Mouse (Mus musculus) C2C12 (cell line): Measurements from ENCODE around the gene Mllt3. TPM values are rescaled to one million over a fixed set of nuclear protein-coding genes. Genes with fewer than 3 reads are reported as not detected.

Experiments
- H3K27me3 ChIP-seq: one replicate; pipeline ENCODE4 v1.6.1; 2011; ENCODE audit not compliant: control insufficient read depth, insufficient read depth, insufficient read length
- H3K36me3 ChIP-seq: one replicate; pipeline ENCODE4 v1.6.1; 2011; ENCODE audit not compliant: control insufficient read depth, insufficient read depth
- H3K4me3 ChIP-seq: one replicate; pipeline ENCODE4 v1.5.1; 2011; ENCODE audit warnings: mild to moderate bottlenecking, control low read depth; ENCODE audit not compliant: poor library complexity, insufficient read depth, severe bottlenecking
- H3K79me2 ChIP-seq: one replicate; pipeline ENCODE4 v1.6.1; 2011; ENCODE audit not compliant: control insufficient read depth, insufficient read depth
- H3K79me3 ChIP-seq: one replicate; pipeline ENCODE4 v1.6.1; 2011; ENCODE audit warnings: low read depth, control low read depth
- H3ac ChIP-seq: one replicate; pipeline ENCODE3; 2011; ENCODE audit warnings: low read depth; ENCODE audit not compliant: control insufficient read depth, insufficient read length
- CEBPB ChIP-seq: IDR thresholded peaks from one replicate; pipeline ENCODE4 v1.6.1; 2011; ENCODE audit warnings: low read depth, mild to moderate bottlenecking, control low read depth, moderate library complexity
- CTCF ChIP-seq: IDR thresholded peaks from one replicate; pipeline ENCODE4 v1.5.1; 2011; ENCODE audit not compliant: control insufficient read depth, insufficient read depth, insufficient read length
- FOSL1 ChIP-seq: IDR thresholded peaks from one replicate; pipeline ENCODE4 v1.8.0; 2011; ENCODE audit warnings: mild to moderate bottlenecking, low read length; ENCODE audit not compliant: poor library complexity, insufficient read depth, severe bottlenecking
- MAX ChIP-seq: IDR thresholded peaks from one replicate; pipeline ENCODE4 v1.6.1; 2011; ENCODE audit warnings: mild to moderate bottlenecking, control low read depth
- MYOD1 ChIP-seq: IDR thresholded peaks from one replicate; pipeline ENCODE4 v1.6.1; 2011; ENCODE audit warnings: low read depth; ENCODE audit not compliant: control insufficient read depth, insufficient read length
- MYOG ChIP-seq: IDR thresholded peaks from one replicate; pipeline ENCODE4 v1.6.1; 2011; ENCODE audit not compliant: control insufficient read depth, insufficient read length; ENCODE audit errors: extremely low read depth
- USF1 ChIP-seq: IDR thresholded peaks from one replicate; pipeline ENCODE4 v1.6.1; 2011; ENCODE audit warnings: low read depth, mild to moderate bottlenecking, control low read depth, moderate library complexity
- polyA plus RNA-seq: library from polyadenylated mRNA; unstranded; fragments of >200 nt; fragmentation: generic; extraction: Trizol; gene quantifications from one replicate; pipeline ENCODE4 v1.2.1, GENCODE M21; 2012; ENCODE audit warnings: missing spikeins

Mllt3 gene
- polyA plus RNA-seq, 1 experiment, result 8.1 TPM

GRCm38 (mm10) chr4:87927354-87927753, 105.8 kb downstream of the Mllt3 start:
- no peak overlapping the region for H3K4me3 ChIP-seq
- H3K27me3 ChIP-seq, result no peaks in the 10 kb centered on the region
- H3ac ChIP-seq, result no peak overlapping the region
- H3K79me3 ChIP-seq, result peaks cover 4% of the 10 kb centered on the region
- peaks cover 6% of the 10 kb centered on the region for H3K79me2 ChIP-seq
- H3K36me3 ChIP-seq, result no peaks in the 10 kb centered on the region
- TF ChIP-seq MYOD1, result no peak
- no peak for TF ChIP-seq FOSL1
- TF ChIP-seq MYOG, result no peak

- TF ChIP-seq MAX, result no peak
- no peak for TF ChIP-seq USF1
- no peak for TF ChIP-seq MYOG
- no peak for TF ChIP-seq CEBPB
- TF ChIP-seq CTCF, result no peak
- no peak for TF ChIP-seq MYOD1
- no peak for TF ChIP-seq FOSL1
- no peaks in the 10 kb centered on the region for H3K36me3 ChIP-seq
- no peaks in the 10 kb centered on the region for H3K79me3 ChIP-seq
- no peaks in the 10 kb centered on the region for H3K27me3 ChIP-seq
- no peak overlapping the region for H3K4me3 ChIP-seq
- H3ac ChIP-seq, result no peak overlapping the region
- H3K79me2 ChIP-seq, result peaks cover 6% of the 10 kb centered on the region
Observed at GRCm38 (mm10) chr4:87920664-87921063, 112.5 kb downstream of the Mllt3 start.

GRCm38 (mm10) chr4:87911172-87911994, 121.8 kb downstream of the Mllt3 start:
- H3K27me3 ChIP-seq, result no peaks in the 10 kb centered on the region
- no peaks in the 10 kb centered on the region for H3K79me2 ChIP-seq
- H3ac ChIP-seq, result no peak overlapping the region
- no peaks in the 10 kb centered on the region for H3K79me3 ChIP-seq
- TF ChIP-seq CTCF, result no peak
- TF ChIP-seq MAX, result no peak
- no peak for TF ChIP-seq CEBPB
- no peak for TF ChIP-seq FOSL1
- TF ChIP-seq MYOD1, result no peak
- no peak for TF ChIP-seq USF1
- no peak for TF ChIP-seq MYOG
- no peaks in the 10 kb centered on the region for H3K36me3 ChIP-seq
- H3K4me3 ChIP-seq, result no peak overlapping the region

GRCm38 (mm10) chr4:87905149-87905771, 127.9 kb downstream of the Mllt3 start:
- TF ChIP-seq MAX, result no peak
- TF ChIP-seq USF1, result no peak
- TF ChIP-seq MYOD1, result no peak
- no peak for TF ChIP-seq CEBPB
- TF ChIP-seq CTCF, result no peak
- no peak for TF ChIP-seq FOSL1
- H3K36me3 ChIP-seq, result no peaks in the 10 kb centered on the region
- no peak overlapping the region for H3ac ChIP-seq
- no peaks in the 10 kb centered on the region for H3K27me3 ChIP-seq
- H3K4me3 ChIP-seq, result no peak overlapping the region
- no peaks in the 10 kb centered on the region for H3K79me2 ChIP-seq
- H3K79me3 ChIP-seq, result no peaks in the 10 kb centered on the region

- Histone ChIP-seq H3K4me3 (no peak overlapping the region), H3K36me3 (no peaks in the 10 kb centered on the region), H3K79me3 (no peaks in the 10 kb centered on the region), H3ac (no peak overlapping the region), H3K79me2 (no peaks in the 10 kb centered on the region), H3K27me3 (no peaks in the 10 kb centered on the region)
- TF ChIP-seq MYOG (no peak), MAX (no peak), MYOD1 (no peak), FOSL1 (no peak), USF1 (no peak), CTCF (no peak), CEBPB (no peak)
Observed at GRCm38 (mm10) chr4:87904722-87905121, 128.4 kb downstream of the Mllt3 start.

- no peaks in the 10 kb centered on the region for H3K27me3 ChIP-seq
- H3ac ChIP-seq, result no peak overlapping the region
- H3K36me3 ChIP-seq, result no peaks in the 10 kb centered on the region
- H3K79me3 ChIP-seq, result no peaks in the 10 kb centered on the region
- H3K79me2 ChIP-seq, result no peaks in the 10 kb centered on the region
- H3K4me3 ChIP-seq, result no peak overlapping the region
- TF ChIP-seq MYOD1 (no peak), CTCF (no peak), USF1 (no peak), MYOG (no peak)
Observed at GRCm38 (mm10) chr4:87902584-87902983, 130.6 kb downstream of the Mllt3 start.
